Mouse (Mus musculus) lung, embryonic 16.5 days (tissue): ENCODE results near the gene Otud1. TPM values are rescaled to one million over a fixed set of nuclear protein-coding genes. Genes with fewer than 3 reads are reported as not detected.

Experiments
- ATAC-seq: fragments of 200-750 bp; cut with Nextera tagmentation; 2 replicates; pipeline ENCODE4 v1.8.0; 2017; ENCODE audit warnings: low read depth, mild to moderate bottlenecking, moderate library complexity
- H3K27ac ChIP-seq: fragments of 300-500 bp; sonication (generic); 2 replicates; pipeline ENCODE4 v1.5.1; 2014; ENCODE audit warnings: mild to moderate bottlenecking, control low read depth, low read length
- H3K27me3 ChIP-seq: fragments of 300-500 bp; sonication (generic); 2 replicates; pipeline ENCODE4 v1.6.1; 2014; ENCODE audit warnings: low read depth, low read length, mixed read lengths; ENCODE audit not compliant: control insufficient read depth, insufficient read depth
- H3K36me3 ChIP-seq: fragments of 300-500 bp; sonication (generic); 2 replicates; pipeline ENCODE4 v1.6.1; 2014; ENCODE audit warnings: low read length; ENCODE audit not compliant: control insufficient read depth, insufficient read depth
- H3K4me1 ChIP-seq: fragments of 300-500 bp; sonication (generic); replicated peaks from 2 replicates; pipeline ENCODE4 v1.6.1; 2014; ENCODE audit warnings: low read length, mixed read lengths; ENCODE audit not compliant: control insufficient read depth, insufficient read depth
- H3K4me2 ChIP-seq: fragments of 300-500 bp; sonication (generic); 2 replicates; pipeline ENCODE4 v1.6.1; 2014; ENCODE audit warnings: low read depth, low read length, control low read depth
- H3K4me3 ChIP-seq: fragments of 300-500 bp; sonication (generic); 2 replicates; pipeline ENCODE4 v1.5.1; 2014; ENCODE audit warnings: mild to moderate bottlenecking, low read length, control low read depth
- H3K9ac ChIP-seq: fragments of 300-500 bp; sonication (generic); 2 replicates; pipeline ENCODE4 v1.6.1; 2014; ENCODE audit warnings: low read length, control low read depth
- H3K9me3 ChIP-seq: fragments of 300-500 bp; sonication (generic); 2 replicates; pipeline ENCODE4 v1.6.1; 2016; ENCODE audit warnings: low read length; ENCODE audit not compliant: control insufficient read depth
- WGBS: fragments of 180-500 bp; shearing (Covaris S2); extraction: QIAGEN DNeasy Blood & Tissue Kit; methylation state at CpG from one replicate; pipeline ENCODE4 v1.1.7; 2014; 5-methylcytosine and 5-hydroxymethylcytosine counted together
- polyA plus RNA-seq: library from polyadenylated mRNA; unstranded; fragments of >200 nt; fragmentation: Nextera tagmentation; extraction: Ambion mirVana; gene quantifications from 2 replicates; pipeline ENCODE4 v1.2.1, GENCODE M21; 2015

Gene Otud1
- polyA plus RNA-seq, 1 experiment from 2014 or later = 4.6 TPM

GRCm38 (mm10) chr2:19664555-19665475 lies 7.3 kb downstream of the Otud1 start:
- Histone ChIP-seq H3K9ac (no peak overlapping the region), H3K9me3 (no peaks in the 10 kb centered on the region), H3K36me3 (no peaks in the 10 kb centered on the region), H3K27me3 (no peaks in the 10 kb centered on the region), H3K27ac (peak overlapping the region; percentile 73), H3K4me2 (no peak overlapping the region), H3K4me3 (no peak overlapping the region), H3K4me1 (peaks cover 28% of the 10 kb centered on the region)
- 21% methylated on average over 7 of the region's 7 CpGs for WGBS
- peak; percentile 90 for ATAC-seq

- Histone ChIP-seq H3K9ac (no peak overlapping the region), H3K36me3 (no peaks in the 10 kb centered on the region), H3K27ac (peak overlapping the region; percentile 69), H3K27me3 (no peaks in the 10 kb centered on the region), H3K4me3 (no peak overlapping the region), H3K9me3 (no peaks in the 10 kb centered on the region), H3K4me2 (no peak overlapping the region; the same call in 1 of the 2 replicates), H3K4me1 (peaks cover 24% of the 10 kb centered on the region)
- peak; percentile 68 for ATAC-seq
- WGBS = 31% methylated on average over 3 of the region's 3 CpGs
These were observed 8.3 kb downstream of the Otud1 start for GRCm38 (mm10) chr2:19665841-19666240.

- WGBS = 64% methylated on average over 13 of the region's 13 CpGs
- Histone ChIP-seq H3K4me2 (no peak overlapping the region), H3K27me3 (no peaks in the 10 kb centered on the region), H3K9ac (no peak overlapping the region), H3K27ac (no peak overlapping the region), H3K36me3 (no peaks in the 10 kb centered on the region), H3K4me3 (no peak overlapping the region), H3K4me1 (peaks cover 4% of the 10 kb centered on the region), H3K9me3 (no peaks in the 10 kb centered on the region)
- ATAC-seq = no peak
These were observed 13.5 kb downstream of the Otud1 start for GRCm38 (mm10) chr2:19670851-19671688.

- ATAC-seq = no peak
- WGBS = 44% methylated on average over 3 of the region's 3 CpGs
- Histone ChIP-seq H3K9me3 (no peaks in the 10 kb centered on the region), H3K36me3 (no peaks in the 10 kb centered on the region), H3K27ac (no peak overlapping the region), H3K4me1 (no peaks in the 10 kb centered on the region), H3K9ac (no peak overlapping the region), H3K4me3 (no peak overlapping the region), H3K4me2 (no peak overlapping the region), H3K27me3 (no peaks in the 10 kb centered on the region)
These were observed 25.4 kb downstream of the Otud1 start for GRCm38 (mm10) chr2:19682997-19683396.

DNA sequence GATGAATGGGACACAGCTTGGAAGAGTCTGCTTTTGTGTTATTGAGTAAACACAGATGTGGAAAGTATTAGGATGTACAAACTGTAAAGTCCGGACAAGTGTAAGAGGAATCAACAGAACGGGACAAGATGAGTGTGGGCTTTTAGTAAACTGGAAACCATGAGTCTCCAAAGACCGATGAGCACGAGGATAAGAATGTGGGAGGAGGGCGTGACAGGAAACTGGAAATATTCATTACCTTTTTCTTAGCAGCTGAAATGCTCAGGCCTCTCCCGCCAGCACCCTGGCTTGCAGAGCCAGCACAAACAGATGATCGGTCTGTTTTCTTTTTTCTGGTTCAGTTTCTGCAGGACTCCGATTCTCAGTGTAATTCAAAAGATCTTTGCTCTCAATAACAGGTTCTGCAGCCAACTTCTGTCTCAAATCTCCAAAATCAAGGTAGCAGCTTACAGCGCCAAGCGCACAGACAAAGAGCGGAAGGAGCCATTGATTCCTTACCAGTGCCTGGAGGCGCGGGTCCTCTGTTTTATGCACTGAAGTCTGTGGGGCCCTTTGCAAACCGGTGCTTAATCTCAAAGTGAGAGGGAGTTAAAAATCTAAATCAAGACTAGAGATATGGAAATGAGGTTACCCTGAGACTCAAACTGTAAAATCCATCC lies 28.1 kb downstream of the Otud1 start:
- no peak overlapping the region for H3K4me2 ChIP-seq
- no peaks in the 10 kb centered on the region for H3K4me1 ChIP-seq
- H3K9me3 ChIP-seq = no peaks in the 10 kb centered on the region
- no peak for ATAC-seq
- no peak overlapping the region for H3K9ac ChIP-seq
- H3K4me3 ChIP-seq = no peak overlapping the region
- no peak overlapping the region for H3K27ac ChIP-seq
- H3K36me3 ChIP-seq = no peaks in the 10 kb centered on the region
- H3K27me3 ChIP-seq = no peaks in the 10 kb centered on the region
- WGBS = 41% methylated on average over 14 of the region's 14 CpGs

- Histone ChIP-seq H3K4me2 (no peak overlapping the region), H3K9me3 (no peaks in the 10 kb centered on the region), H3K9ac (no peak overlapping the region), H3K4me1 (no peaks in the 10 kb centered on the region), H3K27ac (no peak overlapping the region), H3K4me3 (no peak overlapping the region), H3K27me3 (no peaks in the 10 kb centered on the region), H3K36me3 (no peaks in the 10 kb centered on the region)
- WGBS = 37% methylated on average over 14 of the region's 14 CpGs
- no peak for ATAC-seq
These were observed 32.5 kb downstream of the Otud1 start for GRCm38 (mm10) chr2:19690094-19690493.

DNA sequence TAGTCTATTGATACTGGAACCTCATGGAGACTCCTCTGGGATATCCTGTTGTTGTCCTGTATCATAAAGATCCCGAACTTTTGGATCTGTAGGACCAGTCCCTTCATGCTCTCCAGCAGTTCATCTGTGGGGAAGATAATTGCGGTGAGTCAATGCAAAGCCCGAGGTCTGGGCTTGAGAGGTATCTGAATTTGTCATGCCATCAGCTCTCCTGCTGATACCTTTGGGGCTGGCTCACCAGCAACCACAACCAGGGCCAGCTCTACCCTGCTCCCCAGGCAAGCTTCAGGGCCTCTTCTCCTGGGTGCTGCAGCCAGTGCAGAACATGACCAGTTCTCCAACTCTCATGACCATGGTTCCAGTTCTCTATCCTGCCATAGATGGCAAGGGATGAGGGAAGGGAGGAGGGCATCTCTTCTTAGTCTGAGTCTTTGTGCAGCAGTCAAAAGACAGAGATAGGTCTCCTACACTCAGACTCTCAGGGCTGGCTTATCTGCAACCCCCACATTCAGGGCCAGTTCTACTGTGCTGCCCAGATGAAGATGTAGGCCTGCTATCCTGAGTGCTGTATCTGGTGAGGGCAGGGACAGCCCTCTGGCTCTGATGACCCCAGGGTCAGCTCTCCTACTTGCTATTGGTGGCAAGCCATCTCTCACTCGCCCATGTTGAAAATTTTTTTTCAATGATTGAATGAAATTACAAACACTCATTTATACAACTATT lies 42.2 kb downstream of the Otud1 start:
- Histone ChIP-seq H3K36me3 (no peaks in the 10 kb centered on the region), H3K27ac (no peak overlapping the region), H3K9ac (no peak overlapping the region), H3K9me3 (no peaks in the 10 kb centered on the region), H3K4me1 (no peaks in the 10 kb centered on the region; the same call in 1 of the 2 replicates), H3K4me3 (no peak overlapping the region), H3K27me3 (no peaks in the 10 kb centered on the region), H3K4me2 (no peak overlapping the region)
- no peak for ATAC-seq
- 79% methylated on average over 4 of the region's 4 CpGs for WGBS

DNA sequence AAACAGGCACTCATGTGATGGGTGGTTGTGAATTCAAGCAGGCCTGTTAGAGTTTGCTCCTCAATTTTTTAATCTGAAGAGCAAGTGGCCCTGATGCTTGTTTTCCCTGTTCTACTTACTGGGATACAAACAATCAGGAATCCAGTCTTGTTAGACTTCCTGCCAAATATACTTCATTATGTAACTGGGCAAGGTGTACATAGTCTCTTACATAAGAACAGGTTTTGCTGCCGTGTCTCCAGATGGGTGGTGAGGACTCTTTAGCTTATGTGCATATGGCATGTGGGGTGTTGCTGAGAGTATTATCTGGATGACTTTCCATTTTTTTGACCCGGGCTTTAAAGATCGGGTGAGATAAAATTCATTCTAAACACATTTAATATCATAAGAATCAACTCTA lies 43.8 kb downstream of the Otud1 start:
- H3K9ac ChIP-seq = no peak overlapping the region
- no peaks in the 10 kb centered on the region; the same call in 1 of the 2 replicates for H3K4me1 ChIP-seq
- H3K4me3 ChIP-seq = no peak overlapping the region
- no peaks in the 10 kb centered on the region for H3K36me3 ChIP-seq
- H3K27me3 ChIP-seq = no peaks in the 10 kb centered on the region
- H3K27ac ChIP-seq = no peak overlapping the region
- no peaks in the 10 kb centered on the region for H3K9me3 ChIP-seq
- WGBS = 83% methylated on average over 3 of the region's 3 CpGs
- ATAC-seq = no peak
- no peak overlapping the region for H3K4me2 ChIP-seq
